Mouse (Mus musculus) bone marrow, adult 2 months (tissue): ENCODE results near the gene Pmepa1.

Source experiments
- CTCF ChIP-seq: fragments of 200-500 bp; IDR thresholded peaks from 2 replicates; pipeline ENCODE4 v1.5.1; 2011; ENCODE audit warnings: low read length, control low read depth; ENCODE audit not compliant: control insufficient read depth, insufficient read depth
- POLR2A ChIP-seq: fragments of 200-500 bp; IDR thresholded peaks from 2 replicates; pipeline ENCODE4 v1.6.1; 2011; ENCODE audit warnings: low read depth, mild to moderate bottlenecking, control low read depth, low read length, borderline replicate concordance; ENCODE audit not compliant: control insufficient read depth

DNA sequence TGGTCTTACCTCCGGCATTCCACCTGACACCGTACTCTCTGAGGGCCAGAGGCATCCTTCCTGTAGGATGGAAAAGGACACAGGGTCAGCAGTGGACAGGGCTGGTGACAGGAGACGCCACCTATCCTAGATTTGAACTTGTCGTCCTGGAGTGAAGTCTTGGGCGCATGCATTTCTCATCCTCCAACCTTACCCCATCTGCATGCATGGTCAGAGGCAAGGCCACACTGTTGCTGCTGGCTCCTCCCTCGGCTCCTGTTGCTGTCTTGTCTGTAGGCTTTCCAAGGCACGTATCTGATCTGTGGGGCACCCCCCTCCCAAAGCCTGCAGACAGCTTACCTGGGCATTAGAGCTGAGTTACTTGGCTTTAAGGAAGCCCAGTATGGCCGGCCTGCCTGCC, 47.8 kb downstream of the Pmepa1 start:
- no peak for TF ChIP-seq CTCF
- no peak for TF ChIP-seq POLR2A
